Mouse (Mus musculus) erythroblast, embryonic 14.5 days (primary cell): ENCODE results near the gene Cdh23. TPM values are rescaled to one million over a fixed set of nuclear protein-coding genes. Genes with fewer than 3 reads are reported as not detected.

Source experiments
- H3K27me3 ChIP-seq: 2 replicates; pipeline ENCODE4 v1.6.1; 2012; ENCODE audit warnings: inconsistent platforms; ENCODE audit not compliant: control insufficient read depth
- H3K36me3 ChIP-seq: 2 replicates; pipeline ENCODE4 v1.6.1; 2012; ENCODE audit warnings: mild to moderate bottlenecking, inconsistent platforms; ENCODE audit not compliant: control insufficient read depth
- H3K4me1 ChIP-seq: 2 replicates; pipeline ENCODE4 v1.6.1; 2012; ENCODE audit warnings: inconsistent platforms; ENCODE audit not compliant: control insufficient read depth
- H3K4me3 ChIP-seq: replicated peaks from 2 replicates; pipeline ENCODE3; 2012; ENCODE audit warnings: moderate library complexity, mild to moderate bottlenecking, inconsistent platforms
- H3K9me3 ChIP-seq: 2 replicates; pipeline ENCODE4 v1.6.1; 2012; ENCODE audit warnings: low read length, inconsistent platforms, mixed read lengths; ENCODE audit not compliant: control insufficient read depth
- GATA1 ChIP-seq: IDR thresholded peaks from 2 replicates; pipeline ENCODE4 v1.6.1; 2012; ENCODE audit warnings: low read length, inconsistent platforms, mixed read lengths
- TAL1 ChIP-seq: IDR thresholded peaks from 3 replicates; pipeline ENCODE4 v1.6.1; 2012; ENCODE audit warnings: low read length, inconsistent platforms, mixed read lengths
- polyA plus RNA-seq: library from polyadenylated mRNA; stranded (reverse); fragments of >175 nt; gene quantifications from 2 replicates; pipeline ENCODE4 v1.2.3, GENCODE M21; 2012

Gene Cdh23
- polyA plus RNA-seq, 1 experiment = 0.01 TPM

- Histone ChIP-seq H3K4me3 (no peak overlapping the region), H3K27me3 (no peaks in the 10 kb centered on the region), H3K4me1 (no peaks in the 10 kb centered on the region), H3K36me3 (no peaks in the 10 kb centered on the region), H3K9me3 (no peaks in the 10 kb centered on the region)
- TF ChIP-seq GATA1 (no peak), TAL1 (no peak)
Observed at GRCm38 (mm10) chr10:60660986-60661385, 35.3 kb downstream of the Cdh23 start.

- no peaks in the 10 kb centered on the region for H3K9me3 ChIP-seq
- H3K36me3 ChIP-seq = no peaks in the 10 kb centered on the region
- no peaks in the 10 kb centered on the region for H3K4me1 ChIP-seq
- TF ChIP-seq GATA1 = no peak
- TF ChIP-seq TAL1 = no peak
- no peaks in the 10 kb centered on the region for H3K27me3 ChIP-seq
- H3K4me3 ChIP-seq = no peak overlapping the region
Observed at GRCm38 (mm10) chr10:60659450-60660020, 36.8 kb downstream of the Cdh23 start.

- Histone ChIP-seq H3K36me3 (no peaks in the 10 kb centered on the region), H3K9me3 (0 out of 2 replicates have a peak, but pooled peaks cover 2% of the 10 kb centered on the region), H3K4me1 (no peaks in the 10 kb centered on the region), H3K27me3 (no peaks in the 10 kb centered on the region), H3K4me3 (no peak overlapping the region)
- TF ChIP-seq TAL1 (no peak), GATA1 (no peak)
Observed at GRCm38 (mm10) chr10:60658176-60658575, 38.1 kb downstream of the Cdh23 start.

- Histone ChIP-seq H3K4me3 (no peak overlapping the region), H3K36me3 (no peaks in the 10 kb centered on the region), H3K27me3 (no peaks in the 10 kb centered on the region), H3K4me1 (no peaks in the 10 kb centered on the region), H3K9me3 (0 out of 2 replicates have a peak, but pooled peaks cover 2% of the 10 kb centered on the region)
- no peak for TF ChIP-seq TAL1
- TF ChIP-seq GATA1 = no peak
Observed at GRCm38 (mm10) chr10:60653675-60654074, 42.6 kb downstream of the Cdh23 start.

- no peaks in the 10 kb centered on the region for H3K27me3 ChIP-seq
- TF ChIP-seq TAL1 = no peak
- no peak for TF ChIP-seq GATA1
- no peaks in the 10 kb centered on the region for H3K4me1 ChIP-seq
- H3K36me3 ChIP-seq = no peaks in the 10 kb centered on the region
- no peak overlapping the region for H3K4me3 ChIP-seq
- 0 out of 2 replicates have a peak, but pooled peaks cover 2% of the 10 kb centered on the region for H3K9me3 ChIP-seq
Observed at GRCm38 (mm10) chr10:60653106-60653505, 43.2 kb downstream of the Cdh23 start.

- TF ChIP-seq GATA1 (no peak), TAL1 (no peak)
- no peaks in the 10 kb centered on the region for H3K9me3 ChIP-seq
- no peaks in the 10 kb centered on the region for H3K4me1 ChIP-seq
- no peaks in the 10 kb centered on the region for H3K36me3 ChIP-seq
- no peaks in the 10 kb centered on the region for H3K27me3 ChIP-seq
- no peak overlapping the region for H3K4me3 ChIP-seq
Observed at GRCm38 (mm10) chr10:60644079-60644641, 52.1 kb downstream of the Cdh23 start.

GRCm38 (mm10) chr10:60639291-60639690 lies 57.0 kb downstream of the Cdh23 start:
- TF ChIP-seq TAL1 (no peak), GATA1 (no peak)
- no peak overlapping the region for H3K4me3 ChIP-seq
- H3K36me3 ChIP-seq = no peaks in the 10 kb centered on the region
- no peaks in the 10 kb centered on the region for H3K27me3 ChIP-seq
- no peaks in the 10 kb centered on the region for H3K9me3 ChIP-seq
- H3K4me1 ChIP-seq = no peaks in the 10 kb centered on the region

- Histone ChIP-seq H3K27me3 (no peaks in the 10 kb centered on the region), H3K9me3 (0 out of 2 replicates have a peak, but pooled peaks cover 2% of the 10 kb centered on the region), H3K4me1 (no peaks in the 10 kb centered on the region), H3K4me3 (no peak overlapping the region), H3K36me3 (no peaks in the 10 kb centered on the region)
- TF ChIP-seq GATA1 = no peak
- no peak for TF ChIP-seq TAL1
Observed at GRCm38 (mm10) chr10:60635568-60636295, 60.6 kb downstream of the Cdh23 start.

GRCm38 (mm10) chr10:60634391-60634790 lies 61.9 kb downstream of the Cdh23 start:
- Histone ChIP-seq H3K27me3 (no peaks in the 10 kb centered on the region), H3K9me3 (peaks cover 8% of the 10 kb centered on the region), H3K4me3 (no peak overlapping the region), H3K36me3 (no peaks in the 10 kb centered on the region), H3K4me1 (no peaks in the 10 kb centered on the region)
- TF ChIP-seq GATA1 = no peak
- TF ChIP-seq TAL1 = no peak
